Mouse (Mus musculus): ENCODE data around the gene Itih4. TPM values are rescaled to one million over a fixed set of nuclear protein-coding genes. Genes with fewer than 3 reads are reported as not detected.

The Itih4 gene
- 0.17 TPM in 1 of 2 replicates, not detected in the other for polyA plus RNA-seq (2015; fragmentation: Nextera tagmentation; extraction: Ambion mirVana)

DNA sequence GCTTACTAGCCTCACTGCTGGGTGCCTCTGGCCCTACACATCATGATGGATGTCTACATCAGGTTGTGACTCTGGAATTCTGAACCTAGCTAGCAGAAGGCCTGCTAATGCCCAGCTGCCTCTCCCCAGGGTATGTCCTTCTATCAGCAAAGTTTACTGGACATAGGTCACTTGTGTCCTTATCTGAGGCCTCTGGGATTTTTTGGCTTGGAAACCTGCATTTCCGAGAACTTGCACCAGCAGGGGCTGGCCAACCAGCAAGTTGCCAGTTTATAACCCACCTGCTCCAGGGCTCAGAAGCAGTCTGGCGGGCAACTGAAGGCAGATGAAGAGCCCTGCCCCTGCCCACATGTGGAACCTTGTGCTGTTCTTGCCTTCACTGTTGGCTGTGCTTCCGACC, at the start of gene Itih4:
Itih4 (plus strand) TSS at position 273 of the 400 bp plus-strand sequence.
- no peak within 1 kb of the TSS for H3K4me2 ChIP-seq (replicated peaks)
- no peaks in the 10 kb centered on the region for H3K36me3 ChIP-seq
- no peaks in the 10 kb centered on the region for H3K9me3 ChIP-seq
- H3K27ac ChIP-seq (replicated peaks), result no peak within 1 kb of the TSS
- no peak within 1 kb of the TSS for H3K9ac ChIP-seq (replicated peaks)
- H3K4me3 ChIP-seq, result no peak within 1 kb of the TSS
- no peaks in the 10 kb centered on the region for H3K27me3 ChIP-seq
- H3K4me1 ChIP-seq, result peaks cover 4% of the 10 kb centered on the region; the same call in 1 of the 2 replicates
- WGBS, result 89% methylated on average over 3 of the region's 3 CpGs
- ATAC-seq (replicated peaks), result no peak

DNA sequence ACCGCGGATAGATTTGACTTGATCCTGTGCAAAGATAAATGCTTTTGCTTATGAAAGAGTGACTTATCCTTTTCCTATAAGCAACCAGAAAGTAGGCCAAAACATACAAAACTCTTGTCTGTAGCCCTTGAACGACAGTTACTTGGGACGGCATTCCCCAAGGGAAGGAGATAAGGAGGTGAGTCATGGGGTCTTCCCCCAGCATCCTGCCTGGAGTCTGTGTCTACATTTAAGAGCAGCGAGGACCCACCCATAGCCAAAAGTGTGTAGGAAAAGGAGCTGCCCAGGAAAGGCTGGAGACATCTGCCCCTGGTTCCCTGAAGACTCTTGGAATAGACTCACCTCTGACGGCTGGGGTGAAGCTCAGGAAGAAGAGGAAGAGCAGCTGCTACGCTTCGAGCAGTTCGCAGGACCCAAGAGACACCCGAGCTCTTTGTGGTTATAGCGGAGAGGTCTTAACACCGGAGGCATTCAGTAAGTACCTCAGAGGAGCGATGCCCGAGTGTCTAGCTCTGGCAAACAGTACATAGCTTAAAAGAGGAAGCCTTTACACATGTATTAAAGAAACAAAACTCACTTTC, 48.8 kb upstream of the Itih4 start:
- H3K27ac ChIP-seq (replicated peaks), result no peak overlapping the region
- H3K9ac ChIP-seq (replicated peaks), result no peak overlapping the region
- ATAC-seq (replicated peaks), result no peak
- no peaks in the 10 kb centered on the region for H3K27me3 ChIP-seq
- no peak overlapping the region for H3K4me2 ChIP-seq (replicated peaks)
- H3K36me3 ChIP-seq, result 0 out of 2 replicates have a peak, but pooled peaks cover 9% of the 10 kb centered on the region
- H3K4me1 ChIP-seq, result no peaks in the 10 kb centered on the region
- no peak overlapping the region for H3K4me3 ChIP-seq
- no peaks in the 10 kb centered on the region for H3K9me3 ChIP-seq
- WGBS, result 95% methylated on average over 14 of the region's 14 CpGs

DNA sequence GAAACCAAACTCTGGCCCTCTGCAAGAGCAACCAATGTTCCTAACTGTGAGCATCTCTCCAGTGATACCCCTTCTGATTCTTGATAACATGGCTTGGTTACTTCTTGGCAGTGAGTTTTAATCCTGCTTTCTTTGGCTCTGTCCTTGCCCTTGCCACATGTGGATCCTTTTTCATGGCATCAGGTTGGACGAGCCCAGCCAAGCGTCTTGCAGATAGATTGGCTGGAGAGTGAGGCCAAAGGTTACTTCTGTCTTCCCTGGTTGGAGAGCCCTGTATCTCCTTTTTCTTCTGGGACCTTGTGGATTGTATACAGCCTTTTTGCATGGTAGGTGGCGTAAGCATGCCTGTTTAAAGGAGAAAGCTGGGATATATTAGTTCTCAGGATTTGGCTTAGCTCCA, 42.6 kb upstream of the Itih4 start:
- Histone ChIP-seq H3K4me1 (no peaks in the 10 kb centered on the region), H3K27me3 (no peaks in the 10 kb centered on the region), H3K27ac (replicated peaks) (no peak overlapping the region), H3K9ac (replicated peaks) (no peak overlapping the region), H3K4me3 (no peak overlapping the region), H3K9me3 (no peaks in the 10 kb centered on the region), H3K36me3 (0 out of 2 replicates have a peak, but pooled peaks cover 2% of the 10 kb centered on the region), H3K4me2 (replicated peaks) (no peak overlapping the region)
- no peak for ATAC-seq (replicated peaks)
- 93% methylated on average over 3 of the region's 3 CpGs for WGBS

- H3K27ac ChIP-seq (replicated peaks), result no peak overlapping the region
- H3K36me3 ChIP-seq, result no peaks in the 10 kb centered on the region
- no peaks in the 10 kb centered on the region for H3K4me1 ChIP-seq
- H3K9ac ChIP-seq (replicated peaks), result no peak overlapping the region
- H3K9me3 ChIP-seq, result no peaks in the 10 kb centered on the region
- H3K4me3 ChIP-seq, result no peak overlapping the region
- H3K4me2 ChIP-seq (replicated peaks), result no peak overlapping the region
- no peaks in the 10 kb centered on the region for H3K27me3 ChIP-seq
- ATAC-seq (replicated peaks), result no peak
- 92% methylated on average over 5 of the region's 5 CpGs for WGBS
Measured at GRCm38 (mm10) chr14:30850504-30850903, 35.8 kb upstream of the Itih4 start.

GRCm38 (mm10) chr14:30852325-30852724, 34.0 kb upstream of the Itih4 start:
- Histone ChIP-seq H3K27me3 (no peaks in the 10 kb centered on the region), H3K9ac (replicated peaks) (no peak overlapping the region), H3K4me3 (no peak overlapping the region), H3K4me1 (no peaks in the 10 kb centered on the region), H3K4me2 (replicated peaks) (no peak overlapping the region), H3K9me3 (no peaks in the 10 kb centered on the region), H3K36me3 (no peaks in the 10 kb centered on the region), H3K27ac (replicated peaks) (no peak overlapping the region)
- 96% methylated on average over 5 of the region's 5 CpGs for WGBS
- ATAC-seq (replicated peaks), result no peak

GRCm38 (mm10) chr14:30855316-30855715, 31.0 kb upstream of the Itih4 start:
- Histone ChIP-seq H3K27me3 (no peaks in the 10 kb centered on the region), H3K9ac (replicated peaks) (no peak overlapping the region), H3K4me2 (replicated peaks) (no peak overlapping the region), H3K4me3 (no peak overlapping the region), H3K36me3 (no peaks in the 10 kb centered on the region), H3K9me3 (no peaks in the 10 kb centered on the region), H3K27ac (replicated peaks) (no peak overlapping the region), H3K4me1 (no peaks in the 10 kb centered on the region)
- ATAC-seq (replicated peaks), result no peak
- 97% methylated on average over 3 of the region's 3 CpGs for WGBS

GRCm38 (mm10) chr14:30856885-30857507, 29.3 kb upstream of the Itih4 start:
- ATAC-seq (replicated peaks), result no peak

GRCm38 (mm10) chr14:30857990-30858389, 28.3 kb upstream of the Itih4 start:
- Histone ChIP-seq H3K27ac (replicated peaks) (no peak overlapping the region), H3K9me3 (no peaks in the 10 kb centered on the region), H3K4me3 (no peak overlapping the region), H3K27me3 (no peaks in the 10 kb centered on the region), H3K9ac (replicated peaks) (no peak overlapping the region), H3K36me3 (no peaks in the 10 kb centered on the region), H3K4me1 (no peaks in the 10 kb centered on the region), H3K4me2 (replicated peaks) (no peak overlapping the region)
- 87% methylated on average over 4 of the region's 4 CpGs for WGBS
- no peak for ATAC-seq (replicated peaks)

More at GRCm38 (mm10) chr14:30856885-30857507, 29.3 kb upstream of the Itih4 start:
- Histone ChIP-seq H3K4me1 (no peaks in the 10 kb centered on the region), H3K9ac (replicated peaks) (no peak overlapping the region), H3K4me2 (replicated peaks) (no peak overlapping the region), H3K9me3 (no peaks in the 10 kb centered on the region), H3K27me3 (no peaks in the 10 kb centered on the region), H3K36me3 (no peaks in the 10 kb centered on the region), H3K27ac (replicated peaks) (no peak overlapping the region), H3K4me3 (no peak overlapping the region)
- WGBS, result 85% methylated on average over 10 of the region's 10 CpGs

- Histone ChIP-seq H3K4me1 (no peaks in the 10 kb centered on the region), H3K4me2 (replicated peaks) (no peak overlapping the region), H3K9me3 (no peaks in the 10 kb centered on the region), H3K27me3 (no peaks in the 10 kb centered on the region), H3K27ac (replicated peaks) (no peak overlapping the region), H3K36me3 (no peaks in the 10 kb centered on the region), H3K9ac (replicated peaks) (no peak overlapping the region), H3K4me3 (no peak overlapping the region)
- ATAC-seq (replicated peaks), result no peak
- 80% methylated on average over 16 of the region's 16 CpGs for WGBS
Measured at GRCm38 (mm10) chr14:30861421-30862125, 24.7 kb upstream of the Itih4 start.

DNA sequence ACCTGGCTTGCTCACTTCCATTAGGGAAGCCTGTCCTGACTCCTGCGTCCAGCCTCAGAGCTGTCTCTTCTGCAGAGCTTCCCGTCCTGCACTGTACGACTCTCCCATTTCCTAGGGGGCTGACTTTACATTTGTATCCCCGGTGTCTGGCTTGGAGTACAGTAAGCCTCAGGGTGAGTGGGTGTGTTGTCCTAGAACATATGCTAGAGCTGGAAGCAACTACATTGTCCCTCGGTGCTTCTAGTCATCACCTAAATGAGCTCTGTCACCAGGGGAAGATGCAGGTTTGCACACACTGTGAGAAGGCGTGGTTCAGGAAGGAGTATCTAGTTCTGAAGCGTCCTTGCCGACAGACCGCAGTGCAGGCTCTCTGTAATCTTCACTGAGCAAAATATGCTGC, 23.9 kb upstream of the Itih4 start:
- ATAC-seq (replicated peaks), result no peak
- H3K36me3 ChIP-seq, result no peaks in the 10 kb centered on the region
- H3K4me1 ChIP-seq, result no peaks in the 10 kb centered on the region
- no peaks in the 10 kb centered on the region for H3K9me3 ChIP-seq
- no peak overlapping the region for H3K9ac ChIP-seq (replicated peaks)
- no peak overlapping the region for H3K27ac ChIP-seq (replicated peaks)
- no peak overlapping the region for H3K4me2 ChIP-seq (replicated peaks)
- H3K27me3 ChIP-seq, result no peaks in the 10 kb centered on the region
- no peak overlapping the region for H3K4me3 ChIP-seq
- WGBS, result 92% methylated on average over 9 of the region's 9 CpGs

DNA sequence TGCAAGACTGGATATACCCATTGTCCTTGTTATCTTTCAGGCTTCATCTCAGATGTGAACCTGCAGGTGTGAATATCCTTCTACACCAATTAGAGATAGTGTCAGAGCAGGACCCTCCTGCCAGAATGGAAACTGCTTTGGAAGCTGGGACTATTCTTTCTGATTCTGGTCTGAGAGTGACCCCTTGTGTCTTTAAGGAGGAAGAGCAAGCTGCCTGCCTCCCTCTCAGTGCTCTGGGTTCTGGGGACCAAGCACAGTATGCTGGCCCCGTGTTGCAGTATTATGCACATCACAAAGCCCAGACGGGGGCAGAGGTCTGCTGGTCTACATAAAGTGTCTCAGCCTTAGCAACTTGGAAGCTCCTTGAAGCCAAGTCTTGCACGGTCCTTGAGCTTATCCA, 21.0 kb upstream of the Itih4 start:
- no peak overlapping the region for H3K4me2 ChIP-seq (replicated peaks)
- H3K4me3 ChIP-seq, result no peak overlapping the region
- H3K36me3 ChIP-seq, result no peaks in the 10 kb centered on the region
- no peak overlapping the region for H3K27ac ChIP-seq (replicated peaks)
- H3K9ac ChIP-seq (replicated peaks), result no peak overlapping the region
- H3K9me3 ChIP-seq, result no peaks in the 10 kb centered on the region
- no peaks in the 10 kb centered on the region for H3K27me3 ChIP-seq
- ATAC-seq (replicated peaks), result no peak
- no peaks in the 10 kb centered on the region for H3K4me1 ChIP-seq
- WGBS, result 73% methylated on average over 3 of the region's 3 CpGs

DNA sequence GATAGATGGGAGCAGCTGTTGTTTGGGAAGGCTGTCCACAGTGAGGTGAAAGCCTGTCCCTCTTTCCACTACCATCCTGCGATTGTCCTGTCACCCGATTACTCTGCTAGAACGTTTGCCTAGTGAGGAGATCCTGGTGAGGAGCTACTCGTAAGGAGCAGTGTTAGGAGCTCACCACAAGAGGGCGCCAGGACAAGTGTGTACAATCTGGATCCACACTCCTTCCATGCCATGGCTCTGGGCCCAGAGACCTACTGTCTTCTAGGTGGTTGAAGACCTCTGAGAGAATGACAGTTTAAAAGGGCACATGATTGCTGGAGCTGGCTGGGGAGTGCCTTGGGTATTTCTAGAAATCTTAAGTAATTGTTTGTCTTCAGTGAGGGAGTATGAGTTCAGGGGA, 19.2 kb upstream of the Itih4 start:
- H3K9me3 ChIP-seq, result no peaks in the 10 kb centered on the region
- no peak overlapping the region for H3K9ac ChIP-seq (replicated peaks)
- 27% methylated on average over 5 of the region's 5 CpGs for WGBS
- H3K27ac ChIP-seq (replicated peaks), result no peak overlapping the region
- no peaks in the 10 kb centered on the region for H3K27me3 ChIP-seq
- ATAC-seq (replicated peaks), result no peak
- H3K4me3 ChIP-seq, result no peak overlapping the region
- H3K4me1 ChIP-seq, result no peaks in the 10 kb centered on the region
- no peak overlapping the region for H3K4me2 ChIP-seq (replicated peaks)
- H3K36me3 ChIP-seq, result no peaks in the 10 kb centered on the region
